Mouse (Mus musculus): ENCODE results near the gene Aldh1l1. TPM values are rescaled to one million over a fixed set of nuclear protein-coding genes. Genes with fewer than 3 reads are reported as not detected.

Aldh1l1 gene
- polyA plus RNA-seq, 1 experiment, result 5.8 TPM

DNA sequence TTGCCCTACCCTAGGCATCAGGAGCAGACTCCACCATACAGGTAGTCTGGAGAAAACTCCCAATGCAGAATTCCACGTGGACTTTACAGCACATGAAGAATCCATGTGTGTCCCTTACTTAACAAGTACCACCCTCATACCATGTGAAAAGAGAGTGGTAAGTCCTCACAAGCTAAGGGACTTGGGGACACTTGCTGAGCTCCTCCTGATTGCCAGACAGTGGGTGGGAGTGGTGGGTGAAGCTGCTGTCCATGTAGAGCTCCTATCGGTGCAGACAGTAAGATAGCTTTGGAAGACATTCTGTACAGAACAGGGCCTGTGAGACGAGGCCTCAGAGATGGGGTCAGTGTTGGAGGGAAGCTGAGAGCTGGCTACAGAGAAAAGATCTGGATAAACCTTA lies 81.7 kb downstream of the Aldh1l1 start:
- TF ChIP-seq EP300 (IDR thresholded peaks at IDR 0.05; ENCODE audit: insufficient read depth, low read depth, low read length), result no peak
- TF ChIP-seq CTCF (IDR thresholded peaks at IDR 0.05; ENCODE audit: low read depth, low read length), result no peak
- TF ChIP-seq POLR2A (IDR thresholded peaks at IDR 0.05; ENCODE audit: insufficient read depth, low read length), result no peak
- Histone ChIP-seq H3K9me3 (replicated peaks; ENCODE audit: control insufficient read depth, insufficient read depth, low read length, poor library complexity, severe bottlenecking) (no peaks in the 10 kb centered on the region), H3K36me3 (ENCODE audit: control insufficient read depth, insufficient read depth, low read length, poor library complexity, severe bottlenecking) (no peaks in the 10 kb centered on the region), H3K27me3 (ENCODE audit: control insufficient read depth, insufficient read depth, low read length, poor library complexity, severe bottlenecking) (no peaks in the 10 kb centered on the region), H3K27ac (ENCODE audit: insufficient read depth, low read length) (no peak overlapping the region), H3K4me1 (ENCODE audit: control insufficient read depth, insufficient read depth, low read length) (no peaks in the 10 kb centered on the region), H3K9ac (ENCODE audit: low read depth, poor library complexity, severe bottlenecking) (no peak overlapping the region), H3K4me3 (ENCODE audit: low read depth, low read length) (no peak overlapping the region)

GRCm38 (mm10) chr6:90568721-90569120 lies 82.5 kb downstream of the Aldh1l1 start:
- Histone ChIP-seq H3K9me3 (replicated peaks; ENCODE audit: control insufficient read depth, insufficient read depth, low read length, poor library complexity, severe bottlenecking) (no peaks in the 10 kb centered on the region), H3K36me3 (ENCODE audit: control insufficient read depth, insufficient read depth, low read length, poor library complexity, severe bottlenecking) (no peaks in the 10 kb centered on the region), H3K4me3 (ENCODE audit: low read depth, low read length) (no peak overlapping the region), H3K9ac (ENCODE audit: low read depth, poor library complexity, severe bottlenecking) (no peak overlapping the region), H3K4me1 (ENCODE audit: control insufficient read depth, insufficient read depth, low read length) (no peaks in the 10 kb centered on the region), H3K27me3 (ENCODE audit: control insufficient read depth, insufficient read depth, low read length, poor library complexity, severe bottlenecking) (no peaks in the 10 kb centered on the region), H3K27ac (ENCODE audit: insufficient read depth, low read length) (no peak overlapping the region)
- TF ChIP-seq CTCF (IDR thresholded peaks at IDR 0.05; ENCODE audit: low read depth, low read length) (no peak), EP300 (IDR thresholded peaks at IDR 0.05; ENCODE audit: insufficient read depth, low read depth, low read length) (no peak), POLR2A (IDR thresholded peaks at IDR 0.05; ENCODE audit: insufficient read depth, low read length) (no peak)

DNA sequence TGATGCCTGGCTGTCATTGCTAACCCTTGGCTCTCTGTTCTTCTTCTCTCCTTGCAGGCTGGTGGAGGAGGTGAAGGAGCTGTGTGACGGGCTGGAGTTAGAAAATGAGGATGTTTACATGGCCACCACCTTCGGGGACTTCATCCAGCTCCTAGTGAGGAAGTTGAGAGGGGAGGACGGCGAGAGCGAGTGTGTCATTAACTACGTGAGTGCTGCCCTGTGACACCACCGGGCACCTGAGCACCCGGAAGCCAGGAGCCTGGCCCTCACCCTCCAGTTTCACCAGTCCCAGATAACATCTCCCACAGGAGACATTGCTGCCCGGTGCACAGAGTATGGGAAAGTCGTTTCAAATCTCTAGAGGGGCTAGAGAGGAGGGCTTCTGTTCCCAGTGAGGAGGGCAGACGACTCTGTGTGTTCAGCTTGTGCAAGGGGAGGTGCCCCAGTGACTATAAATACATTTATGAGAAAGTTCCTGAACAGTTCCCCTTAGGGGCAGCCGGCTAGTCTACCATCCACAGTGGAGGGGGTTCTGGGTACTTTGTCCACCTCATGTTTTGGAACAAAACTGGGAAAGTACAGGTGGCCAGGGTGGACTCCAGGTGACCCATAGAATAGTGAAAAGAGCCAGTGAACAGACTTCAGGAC lies 83.6 kb downstream of the Aldh1l1 start:
- no peak overlapping the region for H3K27ac ChIP-seq (ENCODE audit: insufficient read depth, low read length)
- no peaks in the 10 kb centered on the region for H3K9me3 ChIP-seq (replicated peaks; ENCODE audit: control insufficient read depth, insufficient read depth, low read length, poor library complexity, severe bottlenecking)
- TF ChIP-seq CTCF (IDR thresholded peaks at IDR 0.05; ENCODE audit: low read depth, low read length) (no peak), POLR2A (IDR thresholded peaks at IDR 0.05; ENCODE audit: insufficient read depth, low read length) (no peak), EP300 (IDR thresholded peaks at IDR 0.05; ENCODE audit: insufficient read depth, low read depth, low read length) (no peak)
- H3K36me3 ChIP-seq (ENCODE audit: control insufficient read depth, insufficient read depth, low read length, poor library complexity, severe bottlenecking), result no peaks in the 10 kb centered on the region
- H3K27me3 ChIP-seq (ENCODE audit: control insufficient read depth, insufficient read depth, low read length, poor library complexity, severe bottlenecking), result no peaks in the 10 kb centered on the region
- no peak overlapping the region for H3K4me3 ChIP-seq (ENCODE audit: low read depth, low read length)
- H3K9ac ChIP-seq (ENCODE audit: low read depth, poor library complexity, severe bottlenecking), result no peak overlapping the region
- H3K4me1 ChIP-seq (ENCODE audit: control insufficient read depth, insufficient read depth, low read length), result no peaks in the 10 kb centered on the region

DNA sequence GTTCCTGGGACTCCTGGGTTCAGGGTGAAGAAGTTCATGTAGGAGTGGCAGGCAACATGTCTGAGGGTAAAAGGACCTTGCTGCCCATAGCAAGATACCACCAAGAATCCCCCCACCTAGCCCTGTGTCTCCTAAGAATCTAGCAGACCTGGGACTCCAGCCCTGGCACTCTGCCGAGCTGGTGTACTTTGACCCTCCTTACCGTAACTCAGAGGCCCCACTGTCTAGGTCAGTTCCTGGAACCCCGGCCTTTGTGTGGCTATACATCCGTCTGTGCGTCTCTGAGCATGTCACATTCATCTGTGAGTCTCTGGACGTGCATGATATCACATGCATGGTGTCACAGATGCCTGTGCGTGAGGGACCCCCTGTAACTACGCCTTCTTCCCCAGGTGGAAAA lies 84.2 kb downstream of the Aldh1l1 start:
- Histone ChIP-seq H3K27me3 (ENCODE audit: control insufficient read depth, insufficient read depth, low read length, poor library complexity, severe bottlenecking) (no peaks in the 10 kb centered on the region), H3K36me3 (ENCODE audit: control insufficient read depth, insufficient read depth, low read length, poor library complexity, severe bottlenecking) (no peaks in the 10 kb centered on the region), H3K9me3 (replicated peaks; ENCODE audit: control insufficient read depth, insufficient read depth, low read length, poor library complexity, severe bottlenecking) (no peaks in the 10 kb centered on the region), H3K4me3 (ENCODE audit: low read depth, low read length) (no peak overlapping the region), H3K9ac (ENCODE audit: low read depth, poor library complexity, severe bottlenecking) (no peak overlapping the region), H3K4me1 (ENCODE audit: control insufficient read depth, insufficient read depth, low read length) (no peaks in the 10 kb centered on the region), H3K27ac (ENCODE audit: insufficient read depth, low read length) (no peak overlapping the region)
- TF ChIP-seq CTCF (IDR thresholded peaks at IDR 0.05; ENCODE audit: low read depth, low read length) (no peak), POLR2A (IDR thresholded peaks at IDR 0.05; ENCODE audit: insufficient read depth, low read length) (no peak), EP300 (IDR thresholded peaks at IDR 0.05; ENCODE audit: insufficient read depth, low read depth, low read length) (no peak)

GRCm38 (mm10) chr6:90575261-90575715 lies 89.1 kb downstream of the Aldh1l1 start:
- Histone ChIP-seq H3K27ac (ENCODE audit: insufficient read depth, low read length) (no peak overlapping the region), H3K9me3 (replicated peaks; ENCODE audit: control insufficient read depth, insufficient read depth, low read length, poor library complexity, severe bottlenecking) (no peaks in the 10 kb centered on the region), H3K9ac (ENCODE audit: low read depth, poor library complexity, severe bottlenecking) (no peak overlapping the region), H3K4me1 (ENCODE audit: control insufficient read depth, insufficient read depth, low read length) (no peaks in the 10 kb centered on the region), H3K4me3 (ENCODE audit: low read depth, low read length) (no peak overlapping the region), H3K36me3 (ENCODE audit: control insufficient read depth, insufficient read depth, low read length, poor library complexity, severe bottlenecking) (no peaks in the 10 kb centered on the region), H3K27me3 (ENCODE audit: control insufficient read depth, insufficient read depth, low read length, poor library complexity, severe bottlenecking) (no peaks in the 10 kb centered on the region)
- TF ChIP-seq EP300 (IDR thresholded peaks at IDR 0.05; ENCODE audit: insufficient read depth, low read depth, low read length), result no peak
- no peak for TF ChIP-seq POLR2A (IDR thresholded peaks at IDR 0.05; ENCODE audit: insufficient read depth, low read length)
- peak; percentile 57 for TF ChIP-seq CTCF (IDR thresholded peaks at IDR 0.05; ENCODE audit: low read depth, low read length)

DNA sequence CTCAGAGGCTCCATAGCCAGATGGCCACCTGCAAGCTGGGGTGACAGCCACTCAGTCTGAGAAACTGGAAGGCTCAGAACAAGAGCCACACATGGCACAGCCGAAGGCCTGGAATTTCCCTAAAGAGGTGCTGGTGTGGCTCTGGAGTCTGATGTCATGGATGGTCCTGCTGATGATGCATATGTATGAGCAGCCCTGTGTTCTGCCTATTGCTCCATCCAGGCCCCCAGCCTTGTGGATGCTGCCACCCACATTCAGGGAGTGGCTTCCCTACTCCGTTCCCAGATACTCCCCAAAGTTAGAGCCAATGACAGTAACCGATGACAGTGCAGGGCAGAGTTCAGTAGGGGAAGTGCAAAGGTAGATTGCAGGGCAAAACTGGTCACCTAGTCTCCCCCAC lies 91.9 kb downstream of the Aldh1l1 start:
- TF ChIP-seq POLR2A (IDR thresholded peaks at IDR 0.05; ENCODE audit: insufficient read depth, low read length) (no peak), EP300 (IDR thresholded peaks at IDR 0.05; ENCODE audit: insufficient read depth, low read depth, low read length) (no peak), CTCF (IDR thresholded peaks at IDR 0.05; ENCODE audit: low read depth, low read length) (no peak)
- H3K4me1 ChIP-seq (ENCODE audit: control insufficient read depth, insufficient read depth, low read length), result no peaks in the 10 kb centered on the region

More for the DNA sequence above, 91.9 kb downstream of the Aldh1l1 start:
- Histone ChIP-seq H3K27me3 (ENCODE audit: control insufficient read depth, insufficient read depth, low read length, poor library complexity, severe bottlenecking) (no peaks in the 10 kb centered on the region), H3K36me3 (ENCODE audit: control insufficient read depth, insufficient read depth, low read length, poor library complexity, severe bottlenecking) (no peaks in the 10 kb centered on the region), H3K27ac (ENCODE audit: insufficient read depth, low read length) (no peak overlapping the region), H3K4me3 (ENCODE audit: low read depth, low read length) (no peak overlapping the region), H3K9ac (ENCODE audit: low read depth, poor library complexity, severe bottlenecking) (no peak overlapping the region), H3K9me3 (replicated peaks; ENCODE audit: control insufficient read depth, insufficient read depth, low read length, poor library complexity, severe bottlenecking) (no peaks in the 10 kb centered on the region)
